Mouse (Mus musculus) megakaryocyte-erythroid progenitor cell, adult 5-6 weeks (primary cell): ENCODE data around the gene Necab2. TPM values are rescaled to one million over a fixed set of nuclear protein-coding genes. Genes with fewer than 3 reads are reported as not detected.

Experiments used
- ATAC-seq: replicated peaks from 2 replicates; pipeline ENCODE4 v1.8.0; 2016; ENCODE audit warnings: mild to moderate bottlenecking, inconsistent platforms; ENCODE audit not compliant: severe bottlenecking, poor library complexity, low FRiP score, low TSS enrichment
- total RNA-seq, 2 experiments: library from RNA; stranded (forward) in 1 of 2; stranded (reverse) in 1 of 2; fragments of 200-1000, 215-1000 nt in 1 of 2; fragments of >200 nt in 1 of 2; fragmentation: Nextera tagmentation in 1 of 2; gene quantifications; 2 replicates each; pipeline ENCODE4 v1.2.3; 2014 to 2017

Necab2 gene
- total RNA-seq (2014; fragmentation: Nextera tagmentation) (not detected in 2 replicates), total RNA-seq (2017) (not detected in 2 replicates)

DNA sequence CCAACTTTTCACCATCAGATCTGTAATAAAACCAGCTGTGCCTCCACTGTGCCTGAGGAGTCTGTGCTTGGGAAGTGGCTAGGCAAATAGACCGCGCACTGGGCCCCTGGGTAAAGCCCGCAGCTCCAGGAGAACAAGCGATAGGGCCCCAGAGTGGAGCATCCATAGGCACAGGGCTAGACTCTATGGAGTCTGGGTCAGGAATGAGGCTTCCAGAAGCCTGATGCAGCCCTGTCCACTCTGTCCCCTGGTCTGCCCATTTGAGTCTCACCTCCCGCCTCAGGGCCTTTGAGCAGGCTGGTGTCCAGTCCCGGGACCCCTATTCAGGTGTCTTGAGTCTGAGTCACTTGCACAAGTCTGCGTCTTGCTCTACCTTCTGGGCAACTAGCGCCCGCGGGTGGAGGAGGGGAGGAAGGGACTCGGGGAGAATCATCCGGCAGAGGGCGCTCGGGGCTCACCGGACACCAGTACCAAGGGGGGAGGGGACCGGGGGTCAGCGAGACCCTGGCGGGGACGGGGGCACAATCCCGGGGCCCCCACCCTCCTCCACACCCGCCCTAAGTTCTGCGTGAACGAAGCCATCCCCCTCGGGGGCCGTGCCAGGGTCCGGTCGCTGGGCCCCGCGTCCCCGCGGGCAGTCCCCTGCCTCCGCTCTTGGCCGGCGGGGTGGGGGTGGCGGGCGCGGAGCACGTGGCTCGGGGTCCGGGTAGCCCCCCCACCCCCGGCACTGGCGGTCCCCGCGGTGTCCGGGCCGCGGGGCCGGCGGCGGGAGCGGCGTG lies at the start of gene Necab2:
Gene Necab2 (plus strand): TSS at position 509 of the 779 bp plus-strand sequence.
- ATAC-seq: peak; percentile 53; the same call in 1 of the 2 replicates

DNA sequence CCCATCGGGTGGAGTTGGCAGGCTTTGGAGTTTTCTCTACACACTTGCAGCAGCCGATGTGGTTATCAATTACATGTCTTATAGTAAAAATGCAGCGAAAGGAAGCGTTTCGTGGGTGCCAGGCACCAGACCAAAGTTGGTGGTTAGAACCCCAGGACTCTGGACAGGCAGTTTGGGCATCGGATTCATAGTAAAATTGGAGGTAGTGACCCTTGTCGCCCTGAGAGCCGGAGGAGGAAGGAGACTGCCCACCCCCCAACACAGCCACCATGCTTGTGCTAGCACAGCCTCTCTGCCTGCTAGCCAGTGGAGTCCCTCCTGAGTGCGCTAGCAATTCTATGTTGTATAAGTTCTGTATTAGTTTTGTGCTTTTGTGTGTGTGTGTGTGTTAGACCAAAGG lies 48.0 kb upstream of the Necab2 start:
- ATAC-seq: no peak

DNA sequence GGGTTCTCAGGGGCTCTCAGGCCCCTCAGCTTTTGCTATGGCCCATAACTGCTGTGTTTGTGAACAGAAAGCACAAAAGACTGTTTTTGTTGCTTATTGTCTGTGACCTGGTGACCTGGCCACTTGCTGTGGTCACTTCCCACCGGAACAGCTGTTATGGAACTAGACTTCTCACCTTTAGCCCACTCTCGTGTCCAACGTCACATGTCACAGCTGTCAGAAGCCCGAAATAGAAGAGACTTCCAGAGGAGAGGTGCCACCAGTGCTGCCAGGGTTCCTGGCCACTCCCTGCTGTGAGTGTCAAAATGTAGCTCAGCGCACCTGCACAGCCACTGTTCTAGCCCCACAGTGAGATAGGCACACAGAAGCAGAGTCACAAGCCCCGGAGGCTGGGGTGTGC lies 47.3 kb upstream of the Necab2 start:
- no peak for ATAC-seq

DNA sequence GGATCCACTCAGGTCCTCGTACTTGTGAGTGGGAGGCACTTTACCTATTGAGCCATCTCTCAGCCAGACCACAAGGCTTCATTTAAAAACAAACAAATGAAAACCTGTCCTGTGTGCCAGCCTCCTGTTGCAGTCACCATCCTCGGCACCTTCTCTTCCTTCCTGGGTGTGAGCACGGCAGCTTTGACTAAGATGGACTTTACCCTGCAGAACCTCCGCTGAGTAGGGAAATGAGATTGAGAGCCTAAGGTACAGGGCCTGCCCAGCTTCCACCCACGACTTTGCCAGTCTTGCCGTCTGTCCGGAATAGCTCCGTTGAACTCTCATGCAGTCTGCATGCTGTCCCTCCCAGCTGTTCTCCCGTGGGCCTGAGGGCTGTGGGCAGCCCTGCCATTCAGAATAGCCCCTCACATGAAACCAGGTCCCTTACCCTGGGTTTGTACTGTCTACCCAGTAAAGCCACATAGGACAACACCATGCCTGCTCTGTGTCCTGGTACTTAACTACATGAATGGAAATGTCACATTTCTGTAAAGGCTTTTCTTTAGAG lies 46.3 kb upstream of the Necab2 start:
- no peak for ATAC-seq

DNA sequence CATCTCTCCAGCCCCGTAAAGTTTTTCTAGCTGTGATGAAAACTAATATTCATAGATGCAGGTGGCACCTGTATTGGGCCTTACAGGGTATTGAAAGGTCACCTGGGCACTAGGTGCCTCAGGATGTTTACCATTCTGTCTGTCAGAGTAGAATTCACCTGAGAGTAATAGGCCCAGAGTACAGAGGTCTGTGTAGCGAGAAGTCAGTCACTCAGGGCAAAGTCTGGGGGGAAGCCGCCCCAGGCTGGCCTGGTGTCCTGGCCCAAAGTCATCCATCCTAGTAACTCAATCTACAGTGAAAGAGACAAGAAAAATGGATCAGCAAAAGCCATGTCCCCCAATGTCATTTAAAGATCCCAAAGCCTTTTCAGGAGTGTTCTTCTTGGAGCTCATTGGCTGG lies 45.6 kb upstream of the Necab2 start:
- ATAC-seq: no peak

DNA sequence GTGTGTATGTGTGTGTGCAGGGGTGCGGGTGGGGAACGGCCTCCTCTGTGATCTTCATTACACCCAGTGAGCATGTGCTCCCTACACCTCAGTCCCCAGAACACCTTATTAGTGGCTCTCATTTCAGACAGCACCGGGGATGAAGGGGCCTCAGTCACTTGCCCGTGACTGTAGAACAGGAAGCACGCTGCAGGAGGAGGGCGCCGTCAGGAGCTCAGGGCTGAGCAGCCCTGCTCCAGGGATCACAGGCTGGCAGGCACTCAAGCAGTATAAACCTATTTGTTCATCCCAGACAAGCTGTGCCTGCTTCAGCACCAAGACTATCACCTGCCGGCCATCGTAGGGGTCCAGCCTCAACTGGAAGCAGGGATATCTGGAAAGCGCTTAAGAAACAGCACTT lies 42.6 kb upstream of the Necab2 start:
- no peak for ATAC-seq

DNA sequence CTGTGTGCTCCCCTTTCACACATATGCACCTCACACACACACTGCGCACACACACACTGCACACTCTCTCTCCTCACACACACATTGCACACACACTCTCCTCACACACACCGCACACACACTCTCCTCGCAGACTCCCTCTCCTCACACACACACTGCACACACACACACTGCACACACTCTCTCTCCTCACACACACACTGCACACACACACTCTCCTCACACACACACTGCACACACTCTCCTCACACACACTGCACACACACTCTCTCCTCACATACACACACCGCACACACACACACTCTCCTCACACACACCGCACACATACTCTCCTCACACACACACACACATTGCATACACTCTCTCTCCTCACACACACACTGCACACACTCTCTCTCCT lies 41.9 kb upstream of the Necab2 start:
- ATAC-seq: no peak

DNA sequence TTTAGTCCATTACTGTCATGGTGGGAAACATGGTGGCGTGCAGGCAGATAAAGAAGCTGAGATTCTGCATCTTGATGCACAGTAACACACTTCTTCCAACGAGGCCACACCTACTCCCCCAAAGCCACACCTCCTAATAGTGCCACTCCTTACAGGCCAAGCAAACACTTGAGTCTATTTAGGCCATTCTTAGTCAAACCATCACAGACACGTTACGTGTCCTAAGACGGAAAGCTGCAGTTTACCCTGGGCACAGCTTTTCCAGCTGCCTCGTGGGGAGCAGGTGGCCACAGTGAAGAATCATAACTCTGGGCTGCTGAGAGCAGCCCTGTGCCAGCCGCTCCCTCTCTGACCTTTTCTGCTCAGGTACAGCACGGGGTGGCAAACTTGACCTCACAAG lies 38.2 kb upstream of the Necab2 start:
- no peak for ATAC-seq

DNA sequence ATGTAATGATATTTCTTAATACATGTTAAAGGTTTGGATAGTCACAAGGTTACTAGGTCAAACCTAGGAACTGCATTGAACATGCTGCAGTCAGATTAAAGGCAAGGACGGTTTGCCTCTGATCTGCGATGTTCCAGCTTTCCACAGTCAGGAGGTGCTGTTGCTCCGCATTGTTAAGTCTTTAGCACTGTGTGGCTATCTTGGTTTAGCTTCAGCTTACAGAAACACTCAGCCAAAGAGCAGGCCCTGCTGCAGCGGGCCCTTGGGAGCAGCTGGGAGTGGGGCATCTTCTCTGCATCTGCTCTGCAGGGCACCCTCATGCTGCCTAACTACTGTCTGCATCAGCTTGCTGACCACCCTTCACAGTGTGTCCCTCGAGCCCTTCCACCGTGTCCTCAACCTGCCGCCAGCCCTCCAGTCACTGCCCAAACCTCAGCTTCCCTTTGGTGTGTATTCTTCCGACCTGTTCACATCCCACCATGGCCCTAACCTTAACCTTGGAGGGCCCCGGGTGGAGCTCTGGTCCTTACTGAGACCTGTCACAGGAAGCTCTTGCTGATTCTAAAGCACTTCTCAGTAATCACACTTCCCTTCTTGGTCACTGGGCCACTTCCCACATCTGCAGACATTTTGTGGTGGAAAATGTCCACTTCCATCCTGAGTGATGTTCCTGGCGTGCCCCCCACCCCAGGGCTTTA lies 34.3 kb upstream of the Necab2 start:
- peak; percentile 12 for ATAC-seq

DNA sequence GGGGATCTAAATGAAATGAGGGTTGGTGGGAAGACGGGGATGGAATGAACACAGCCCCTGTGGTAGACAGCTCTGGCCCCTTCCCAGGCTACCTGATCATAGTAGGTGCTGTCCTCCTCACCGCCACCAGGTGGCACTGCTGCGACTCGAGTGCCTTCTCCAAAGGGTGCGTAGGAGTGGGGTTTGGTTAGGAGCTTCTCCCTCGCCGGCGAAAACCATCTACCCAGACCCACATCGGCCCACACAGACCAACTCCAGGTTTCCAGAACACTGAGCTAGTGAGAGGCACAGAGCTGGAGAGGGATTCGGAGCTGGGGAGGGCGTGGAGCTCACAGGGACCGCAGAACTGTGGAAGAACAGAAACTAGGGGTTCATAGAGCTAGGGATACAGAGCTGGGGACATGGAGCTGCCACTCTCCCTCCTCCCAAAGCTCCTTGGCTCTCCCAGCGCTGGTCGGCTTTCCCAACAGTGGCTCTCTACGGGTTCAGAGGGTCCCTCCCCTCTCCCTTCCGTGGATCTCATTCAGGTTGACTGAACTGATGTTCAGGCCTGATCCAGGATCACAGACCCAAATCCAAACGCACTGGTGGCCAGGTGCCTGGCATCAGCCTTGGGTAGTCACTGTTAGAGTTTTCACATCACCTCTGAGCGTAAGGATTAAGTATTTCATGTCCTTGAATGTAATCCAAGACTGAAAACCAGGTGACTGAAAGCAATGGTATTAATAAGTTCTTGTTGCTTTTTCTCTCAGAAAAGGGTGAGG lies 33.6 kb upstream of the Necab2 start:
- ATAC-seq: peak; percentile 89

DNA sequence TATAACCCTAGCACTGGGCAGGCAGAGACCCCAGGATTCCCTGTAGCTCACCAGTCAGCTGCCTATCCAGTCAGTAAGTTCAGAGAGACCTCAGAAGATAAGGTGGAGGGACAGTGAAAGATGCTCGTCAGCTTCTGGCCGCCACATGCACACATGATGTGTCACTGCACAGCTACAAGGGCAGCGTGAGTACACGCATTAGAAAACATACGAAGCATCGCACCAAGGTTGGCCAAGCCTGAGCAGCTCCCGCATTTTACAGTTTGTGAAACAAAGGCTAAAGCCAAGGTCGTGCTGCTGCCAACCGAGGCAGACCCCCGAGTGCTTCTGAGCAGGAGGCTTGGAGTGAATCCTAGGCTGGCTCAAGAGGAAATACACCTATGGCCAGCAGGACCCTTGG lies 32.9 kb upstream of the Necab2 start:
- ATAC-seq: no peak

DNA sequence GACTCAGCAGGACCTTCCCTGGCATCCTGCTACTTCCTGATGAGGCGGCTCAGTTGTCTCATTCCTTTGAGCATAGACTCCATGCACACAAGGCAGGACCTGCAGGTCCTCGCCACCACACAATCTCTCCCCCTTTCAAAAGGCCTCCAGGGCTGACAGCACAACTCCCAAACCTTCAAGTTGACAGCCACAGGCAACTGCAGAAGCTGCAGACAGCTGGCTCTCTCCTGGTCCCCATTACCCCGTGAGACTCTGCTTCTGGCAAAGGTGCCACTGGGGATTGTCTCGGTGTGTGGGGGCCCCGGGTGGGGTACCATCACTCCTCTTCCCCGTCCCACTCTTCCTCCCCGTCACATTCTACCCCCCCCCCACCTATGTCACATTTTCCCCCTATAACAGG lies 26.2 kb upstream of the Necab2 start:
- no peak for ATAC-seq

DNA sequence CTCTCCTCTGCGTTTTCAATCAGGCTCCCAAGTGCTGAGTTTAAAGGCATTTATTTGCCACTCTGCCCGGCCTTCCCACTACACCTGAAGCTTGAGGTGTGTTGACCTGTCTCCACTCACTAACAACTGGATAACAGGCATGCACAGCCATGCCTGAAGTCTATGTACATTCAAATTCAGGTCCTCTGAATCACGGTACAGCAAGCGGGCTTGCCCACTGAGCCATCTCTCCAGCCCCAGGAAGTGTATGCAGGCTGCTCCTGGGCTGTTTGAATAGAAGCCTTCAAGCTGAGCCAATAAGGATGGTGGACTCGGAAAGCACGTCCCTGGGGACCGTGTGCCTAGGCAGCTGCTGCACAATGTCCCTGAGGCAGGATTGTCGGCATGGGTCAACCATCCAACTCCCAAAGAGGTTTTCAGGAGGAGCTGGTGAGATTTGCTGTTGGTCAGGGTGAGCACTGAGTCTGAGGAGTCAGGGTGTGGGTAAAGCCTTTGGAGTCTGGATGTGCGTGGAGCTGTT lies 24.9 kb upstream of the Necab2 start:
- ATAC-seq: no peak

DNA sequence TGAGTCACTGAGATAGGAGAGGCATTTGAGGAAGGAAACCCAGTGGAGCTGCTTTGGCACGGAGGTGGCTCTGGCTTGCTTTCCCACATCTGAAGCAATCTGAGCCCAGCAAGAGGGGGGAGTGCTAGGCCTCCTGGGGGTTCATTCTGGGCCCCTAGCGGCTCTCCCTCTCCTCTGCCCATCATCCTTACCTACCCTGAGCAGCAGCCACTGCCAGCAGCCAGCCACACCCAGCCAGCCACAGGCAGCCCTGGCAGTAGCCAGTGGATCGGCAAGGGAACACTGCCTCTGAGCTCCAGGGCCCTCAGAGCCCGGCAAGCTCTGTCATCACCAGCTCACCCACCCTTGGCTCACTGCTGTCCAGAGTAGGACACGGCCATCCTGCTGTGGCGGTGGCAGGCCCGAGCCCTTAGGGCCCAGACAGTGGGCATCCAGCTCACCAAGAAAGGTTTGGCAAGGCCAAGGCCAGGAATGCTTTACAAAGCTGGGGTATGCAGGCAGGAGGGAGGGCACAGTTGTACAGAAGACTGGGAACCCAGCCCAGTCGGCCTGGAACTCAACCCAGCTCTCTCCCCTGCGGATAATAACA lies 24.3 kb upstream of the Necab2 start:
- ATAC-seq: no peak

DNA sequence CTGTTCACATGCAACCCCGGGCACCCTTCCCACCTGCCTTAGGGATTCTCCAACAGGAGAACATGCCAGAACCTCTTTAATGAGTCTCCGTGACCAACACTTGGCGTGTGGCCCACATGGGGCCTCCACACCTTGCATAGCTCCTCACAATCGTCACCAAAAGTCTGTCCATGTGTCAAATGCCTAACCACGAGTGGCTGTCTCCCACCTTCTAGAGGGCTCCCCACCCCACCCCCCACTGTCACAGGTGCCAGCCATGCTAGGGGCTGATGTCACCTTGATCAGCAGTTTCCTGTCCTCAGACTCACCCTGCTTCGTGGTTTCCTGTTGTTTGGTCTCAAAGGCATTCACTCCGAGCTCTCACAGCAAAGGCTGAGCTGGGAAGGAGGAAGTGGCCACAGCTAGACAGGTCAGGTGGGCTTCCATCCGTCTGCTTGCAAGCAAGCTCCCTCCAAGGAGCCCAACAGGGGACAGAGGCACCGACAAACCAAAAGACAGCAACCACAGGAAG lies 22.8 kb upstream of the Necab2 start:
- 0 out of 2 replicates have a peak, but pooled peaks have one; percentile 19 for ATAC-seq

DNA sequence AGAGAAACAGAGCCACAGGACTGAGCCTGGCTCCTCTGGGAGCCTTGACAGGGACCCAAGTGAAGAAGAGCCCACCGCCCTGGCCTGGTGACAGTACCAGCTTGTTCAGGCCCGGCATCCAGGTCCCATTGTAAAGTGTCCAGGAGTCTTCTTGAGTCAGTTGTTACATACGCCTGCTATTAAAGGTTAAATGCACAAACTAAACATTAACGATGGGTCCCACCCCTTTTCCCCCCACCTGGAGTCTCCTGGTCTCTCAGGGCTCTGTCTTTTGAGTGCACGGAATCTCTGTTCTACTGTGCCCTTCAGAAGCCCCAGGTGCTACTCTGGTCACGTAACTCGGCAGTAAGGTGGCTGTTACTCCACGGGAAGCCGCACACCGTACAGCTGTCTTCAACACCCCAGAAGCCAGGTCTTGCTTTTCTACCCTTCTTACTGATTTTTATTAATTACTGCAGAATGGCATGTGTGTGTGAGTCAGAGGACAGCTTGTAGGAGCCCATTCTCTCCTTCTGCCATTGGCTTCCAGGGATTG lies 22.3 kb upstream of the Necab2 start:
- no peak for ATAC-seq

DNA sequence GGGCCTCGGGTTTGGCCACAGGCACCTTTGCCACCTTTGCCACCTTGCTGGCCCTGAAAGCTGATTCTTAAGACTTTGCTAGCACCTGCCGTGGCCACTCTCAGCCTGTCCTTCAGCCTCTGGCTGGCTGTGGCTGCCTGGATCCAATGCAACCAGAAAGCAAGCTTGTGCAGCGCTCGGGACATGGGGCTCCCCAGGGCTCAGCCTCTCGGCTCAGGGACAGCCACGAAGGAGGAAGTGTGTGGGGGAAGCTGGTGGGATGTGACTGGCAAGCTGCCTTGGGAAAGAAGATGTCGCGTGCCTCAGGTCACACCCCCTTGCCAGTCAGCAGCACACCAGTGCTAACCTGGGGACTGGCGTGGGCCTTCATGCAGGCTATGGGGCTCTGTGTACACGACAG lies 21.8 kb upstream of the Necab2 start:
- no peak for ATAC-seq

DNA sequence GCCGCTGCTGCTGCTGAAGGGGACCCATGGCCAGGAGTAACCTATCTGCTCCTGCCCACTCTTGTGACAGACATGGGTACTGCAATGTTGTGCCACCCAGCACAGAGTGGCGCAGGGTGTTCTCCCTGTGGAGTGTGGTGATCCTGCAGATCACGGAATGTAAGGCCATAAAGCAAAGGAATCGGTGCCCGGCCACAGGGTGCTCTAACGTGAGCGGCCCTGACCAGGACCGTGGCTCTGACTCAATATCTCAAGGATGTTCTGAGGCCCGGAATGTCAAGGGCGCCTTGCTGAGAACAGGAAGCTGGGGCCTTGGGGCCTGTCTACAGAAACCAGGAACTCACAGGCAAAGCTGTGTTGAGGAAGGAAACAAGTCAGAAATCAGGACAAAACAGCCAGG lies 21.0 kb upstream of the Necab2 start:
- ATAC-seq: peak; percentile 66
